Mouse (Mus musculus) neutrophil, adult 5-6 weeks (primary cell): Measurements from ENCODE around the gene Abca4. TPM values are rescaled to one million over a fixed set of nuclear protein-coding genes. Genes with fewer than 3 reads are reported as not detected.
"Not testable (repeated sequence)": the region's sequence is repeated elsewhere in the genome, so short reads cannot be mapped to it uniquely, and the experiment has no call there.

Source experiments
- ATAC-seq: fragments of 151-379, 151-347 bp; 2 replicates; pipeline ENCODE4 v1.8.0; 2017; ENCODE audit warnings: mild to moderate bottlenecking, moderate TSS enrichment; ENCODE audit not compliant: insufficient number of reproducible peaks, poor library complexity, low FRiP score, severe bottlenecking; ENCODE audit errors: extremely low read depth
- total RNA-seq: library from RNA; stranded (forward); fragments of 200-1000 nt; gene quantifications from 2 replicates; pipeline ENCODE4 v1.2.3, GENCODE M21; 2017

The Abca4 gene
- total RNA-seq, 1 experiment from 2014 or later: not detected

GRCm38 (mm10) chr3:122047921-122048861 is 3.9 kb downstream of the Abca4 start:
- ATAC-seq: no peak

GRCm38 (mm10) chr3:122049158-122049557 is 4.9 kb downstream of the Abca4 start:
- ATAC-seq: no peak

GRCm38 (mm10) chr3:122058439-122059198 is 14.4 kb downstream of the Abca4 start:
- ATAC-seq: no peak

GRCm38 (mm10) chr3:122062586-122062985 is 18.3 kb downstream of the Abca4 start:
- no peak for ATAC-seq

- no peak for ATAC-seq
Measured at GRCm38 (mm10) chr3:122064556-122065410, 20.5 kb downstream of the Abca4 start.

- ATAC-seq: no peak
Measured at GRCm38 (mm10) chr3:122071769-122072168, 27.5 kb downstream of the Abca4 start.

- ATAC-seq: no peak
Measured at GRCm38 (mm10) chr3:122072646-122073571, 28.7 kb downstream of the Abca4 start.

GRCm38 (mm10) chr3:122073595-122073994 is 29.4 kb downstream of the Abca4 start:
- ATAC-seq: no peak

- no peak for ATAC-seq
Measured at GRCm38 (mm10) chr3:122074334-122074733, 30.1 kb downstream of the Abca4 start.

GRCm38 (mm10) chr3:122078141-122078540 is 33.9 kb downstream of the Abca4 start:
- no peak for ATAC-seq

- ATAC-seq: no peak
Measured at GRCm38 (mm10) chr3:122079172-122079571, 34.9 kb downstream of the Abca4 start.

- not testable (repeated sequence) for ATAC-seq
Measured at GRCm38 (mm10) chr3:122081634-122082033, 37.4 kb downstream of the Abca4 start.

- no peak for ATAC-seq
Measured at GRCm38 (mm10) chr3:122082338-122082737, 38.1 kb downstream of the Abca4 start.

GRCm38 (mm10) chr3:122085157-122085989 is 41.1 kb downstream of the Abca4 start:
- no peak for ATAC-seq

GRCm38 (mm10) chr3:122088054-122088681 is 43.9 kb downstream of the Abca4 start:
- no peak for ATAC-seq

GRCm38 (mm10) chr3:122090338-122090737 is 46.1 kb downstream of the Abca4 start:
- ATAC-seq: no peak

- ATAC-seq: no peak
Measured at GRCm38 (mm10) chr3:122099713-122100112, 55.5 kb downstream of the Abca4 start.
